Mouse (Mus musculus) ES-Bruce4 (cell line): ENCODE measurements around the gene Wdfy1. TPM values are rescaled to one million over a fixed set of nuclear protein-coding genes. Genes with fewer than 3 reads are reported as not detected.

ENCODE experiments used
- H3K27ac ChIP-seq: 2 replicates; pipeline ENCODE4 v1.5.1; 2012; ENCODE audit warnings: low read length, inconsistent platforms; ENCODE audit not compliant: insufficient read depth
- H3K27me3 ChIP-seq: 2 replicates; pipeline ENCODE4 v1.6.1; 2012; ENCODE audit warnings: mild to moderate bottlenecking, low read length, inconsistent platforms; ENCODE audit not compliant: control insufficient read depth, poor library complexity, insufficient read depth, severe bottlenecking
- H3K36me3 ChIP-seq: 2 replicates; pipeline ENCODE4 v1.6.1; 2012; ENCODE audit warnings: inconsistent platforms, mild to moderate bottlenecking, low read length, moderate library complexity; ENCODE audit not compliant: control insufficient read depth, poor library complexity, insufficient read depth, severe bottlenecking
- H3K4me1 ChIP-seq: one replicate; pipeline ENCODE4 v1.8.1; 2011; ENCODE audit warnings: low read length; ENCODE audit not compliant: control insufficient read depth, insufficient read depth
- H3K4me3 ChIP-seq: 2 replicates; pipeline ENCODE4 v1.5.1; 2011; ENCODE audit warnings: low read depth, mild to moderate bottlenecking, low read length
- H3K9ac ChIP-seq: 2 replicates; pipeline ENCODE4 v1.6.1; 2012; ENCODE audit warnings: low read depth, mild to moderate bottlenecking, inconsistent platforms; ENCODE audit not compliant: poor library complexity, severe bottlenecking
- H3K9me3 ChIP-seq: replicated peaks from 2 replicates; pipeline ENCODE4 v1.6.1; 2012; ENCODE audit warnings: mild to moderate bottlenecking, low read length, inconsistent platforms; ENCODE audit not compliant: control insufficient read depth, poor library complexity, insufficient read depth, severe bottlenecking
- CTCF ChIP-seq: IDR thresholded peaks from one replicate; pipeline ENCODE4 v1.8.1; 2011; ENCODE audit warnings: low read depth, low read length
- EP300 ChIP-seq: IDR thresholded peaks from 2 replicates; pipeline ENCODE4 v1.6.1; 2011; ENCODE audit warnings: low read depth, low read length; ENCODE audit not compliant: insufficient read depth
- POLR2A ChIP-seq: IDR thresholded peaks from one replicate; pipeline ENCODE4 v1.8.1; 2011; ENCODE audit warnings: low read length; ENCODE audit not compliant: insufficient read depth
- polyA plus RNA-seq: library from polyadenylated mRNA; stranded (reverse); fragments of >200 nt; gene quantifications from 2 replicates; pipeline ENCODE4 v1.2.4, GENCODE M21; 2011; ENCODE audit warnings: low read depth; ENCODE audit not compliant: missing spikeins, insufficient read depth, insufficient read length

The Wdfy1 gene
- polyA plus RNA-seq, 1 experiment = 23.0 TPM

DNA sequence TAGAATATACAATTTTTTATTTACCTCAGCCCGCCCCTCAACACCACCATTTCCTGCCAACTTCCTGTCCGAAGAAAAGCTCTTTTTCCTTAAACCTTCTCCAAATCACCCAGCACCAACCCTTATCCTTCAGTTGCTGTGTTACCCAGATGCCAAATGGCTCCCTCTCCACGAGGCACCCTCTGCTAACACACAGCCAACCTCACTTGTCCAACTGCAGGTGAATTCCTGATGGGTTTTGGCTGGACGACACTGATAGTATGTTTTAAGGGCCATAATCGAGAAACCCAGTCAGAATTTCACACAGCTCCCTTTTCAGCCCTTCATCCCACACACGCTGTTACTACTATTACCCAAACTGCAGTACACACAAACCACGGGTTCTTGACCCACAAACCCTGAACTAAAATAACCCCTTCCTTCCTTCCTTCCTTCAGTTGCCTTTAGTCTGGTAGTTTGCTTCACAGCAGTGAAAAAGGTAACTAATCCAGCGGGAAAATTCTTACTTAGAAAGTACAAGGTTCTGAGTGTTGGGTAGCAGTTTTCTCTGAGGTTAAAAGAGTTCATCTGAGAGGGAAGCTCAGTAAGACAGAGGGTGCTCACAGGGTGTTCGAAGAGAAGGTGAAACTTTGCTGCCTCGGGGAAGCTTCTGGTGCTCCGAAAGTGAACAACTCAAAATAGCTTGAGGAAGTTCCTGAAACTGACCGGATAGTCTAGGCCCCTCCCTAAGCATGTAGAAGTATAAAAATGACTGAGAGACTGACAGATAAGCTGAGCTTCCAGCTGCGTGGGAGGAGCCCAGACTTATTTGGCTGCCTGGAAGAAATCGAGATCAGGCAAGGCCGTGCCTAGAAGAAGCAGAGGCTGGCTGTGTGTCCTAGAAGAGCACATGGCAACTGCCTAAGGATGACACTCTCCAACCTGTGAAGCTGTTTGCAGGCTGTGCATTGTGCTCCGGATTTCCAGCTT lies 13.4 kb downstream of the Wdfy1 start:
- no peak overlapping the region for H3K4me3 ChIP-seq
- no peaks in the 10 kb centered on the region for H3K36me3 ChIP-seq
- no peaks in the 10 kb centered on the region for H3K9me3 ChIP-seq
- no peak for TF ChIP-seq POLR2A
- no peak for TF ChIP-seq EP300
- no peak for TF ChIP-seq CTCF
- H3K27ac ChIP-seq = no peak overlapping the region
- peaks cover 2% of the 10 kb centered on the region for H3K4me1 ChIP-seq
- no peaks in the 10 kb centered on the region for H3K27me3 ChIP-seq
- H3K9ac ChIP-seq = peak overlapping the region; percentile 42; the same call in 1 of the 2 replicates

DNA sequence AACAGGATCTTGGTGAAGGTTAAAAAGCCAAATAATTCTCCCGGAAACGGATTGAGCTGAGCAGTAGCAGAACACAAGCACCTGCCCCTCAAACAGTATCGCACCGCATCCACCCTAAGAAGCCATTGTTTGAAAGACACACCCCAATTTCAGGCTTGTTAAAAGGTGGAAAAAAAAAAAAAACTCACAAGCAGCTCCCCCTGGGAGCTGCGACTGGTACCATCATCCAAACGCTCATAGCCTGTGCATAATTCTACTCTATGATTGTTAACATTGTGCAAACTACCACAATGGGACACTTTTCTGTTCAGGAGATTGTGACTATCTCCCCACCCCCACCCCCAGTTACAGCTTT lies 14.0 kb downstream of the Wdfy1 start:
- Histone ChIP-seq H3K27ac (no peak overlapping the region), H3K9ac (peak overlapping the region; percentile 42; the same call in 1 of the 2 replicates), H3K27me3 (no peaks in the 10 kb centered on the region), H3K4me3 (peak overlapping the region; percentile 50), H3K4me1 (peaks cover 2% of the 10 kb centered on the region), H3K9me3 (no peaks in the 10 kb centered on the region), H3K36me3 (no peaks in the 10 kb centered on the region)
- no peak for TF ChIP-seq POLR2A
- no peak for TF ChIP-seq EP300
- TF ChIP-seq CTCF = no peak

DNA sequence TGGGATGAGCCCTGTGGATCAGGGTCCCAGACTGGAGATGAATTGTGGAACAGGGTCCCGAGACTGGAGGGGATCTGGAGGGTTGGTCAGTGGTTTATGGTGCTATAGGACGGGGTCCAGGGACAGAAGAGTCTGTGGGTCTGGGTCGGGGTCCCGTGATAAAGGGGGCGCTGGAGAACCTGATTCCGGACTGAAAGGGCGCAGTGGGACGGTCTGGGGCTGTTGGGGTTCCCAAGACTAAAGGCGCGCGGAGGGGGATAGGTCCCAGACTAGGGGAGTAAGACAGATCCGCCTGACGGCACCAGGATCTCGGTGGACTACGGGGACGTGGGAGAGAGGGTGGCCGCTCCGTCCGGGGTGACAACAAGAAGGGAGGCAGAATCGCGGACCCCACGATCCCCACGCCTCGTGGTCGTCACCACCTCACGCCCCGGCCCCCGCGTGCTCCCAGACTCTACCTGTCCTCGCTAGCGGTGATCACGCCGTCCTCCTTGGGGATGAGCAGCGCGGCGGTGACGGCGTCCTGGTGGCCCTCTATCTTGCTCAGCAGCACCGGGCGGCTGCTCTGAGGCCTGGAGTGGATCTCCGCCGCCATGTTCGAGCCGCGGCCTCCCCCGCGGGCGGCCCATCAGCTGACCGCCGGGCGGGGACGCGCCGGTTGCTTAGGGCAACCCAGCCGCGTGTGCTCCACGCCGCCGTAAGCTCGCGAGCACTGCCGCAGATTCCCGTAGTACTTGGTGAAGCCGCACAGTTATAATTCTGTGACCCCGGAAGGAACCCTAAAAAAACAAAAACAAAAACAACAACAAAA lies 14.6 kb downstream of the Wdfy1 start:
- peak overlapping the region; percentile 98 for H3K4me3 ChIP-seq
- H3K9ac ChIP-seq = peak overlapping the region; percentile 75
- no peaks in the 10 kb centered on the region for H3K36me3 ChIP-seq
- TF ChIP-seq POLR2A (no peak), EP300 (no peak), CTCF (no peak)
- peaks cover 2% of the 10 kb centered on the region for H3K4me1 ChIP-seq
- no peaks in the 10 kb centered on the region for H3K9me3 ChIP-seq
- H3K27me3 ChIP-seq = no peaks in the 10 kb centered on the region
- no peak overlapping the region for H3K27ac ChIP-seq

DNA sequence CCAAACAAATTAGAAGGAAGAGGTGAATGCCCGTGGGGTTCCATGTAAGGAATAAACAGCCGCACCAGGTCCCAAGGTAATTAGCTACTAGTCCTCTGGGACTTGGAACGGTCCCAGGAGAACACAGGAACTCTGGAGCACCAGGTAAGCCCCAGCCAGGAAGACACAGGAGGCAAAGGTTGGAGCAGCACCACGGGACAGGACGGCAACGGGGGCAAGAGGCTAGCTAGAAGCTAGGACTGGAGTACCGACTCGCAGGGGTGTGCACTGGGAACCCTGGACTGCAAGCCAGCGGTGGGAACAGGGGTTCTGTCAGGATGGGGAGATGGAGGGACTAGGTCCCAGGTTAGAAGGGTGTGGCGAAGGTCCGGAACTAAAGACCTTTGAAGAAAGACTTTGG lies 15.3 kb downstream of the Wdfy1 start:
- H3K27me3 ChIP-seq = no peaks in the 10 kb centered on the region
- H3K9ac ChIP-seq = peak overlapping the region; percentile 75
- no peaks in the 10 kb centered on the region for H3K36me3 ChIP-seq
- TF ChIP-seq EP300 (no peak), CTCF (no peak), POLR2A (no peak)
- no peaks in the 10 kb centered on the region for H3K9me3 ChIP-seq
- peak overlapping the region; percentile 98 for H3K4me3 ChIP-seq
- H3K27ac ChIP-seq = no peak overlapping the region
- peaks cover 2% of the 10 kb centered on the region for H3K4me1 ChIP-seq

DNA sequence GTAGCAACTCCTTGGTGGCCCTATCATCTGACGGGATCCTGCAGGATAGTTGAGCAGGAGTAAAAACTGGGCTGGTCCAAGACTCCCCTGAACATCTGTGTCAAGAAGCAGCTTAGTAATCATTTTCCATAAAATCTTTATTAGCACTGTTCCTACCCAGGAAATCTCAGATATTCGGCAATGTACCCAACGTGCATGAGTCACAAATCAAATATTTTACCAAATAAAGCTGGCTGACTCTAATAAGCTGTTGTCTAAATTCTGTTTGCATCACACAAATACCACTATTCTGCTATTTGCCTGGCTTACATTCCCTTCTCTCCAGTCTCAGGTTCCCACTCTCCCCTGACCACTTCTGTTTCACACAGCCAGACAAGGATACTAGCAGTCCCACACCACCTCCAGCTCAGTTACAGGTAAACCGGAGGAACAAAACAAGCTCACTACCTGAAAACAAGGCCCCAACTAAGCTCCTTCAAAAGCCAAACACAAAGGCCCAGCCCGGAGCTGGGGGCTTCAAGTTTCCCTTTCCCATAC lies 16.4 kb downstream of the Wdfy1 start:
- Histone ChIP-seq H3K27me3 (no peaks in the 10 kb centered on the region), H3K9me3 (no peaks in the 10 kb centered on the region), H3K27ac (no peak overlapping the region), H3K4me3 (no peak overlapping the region), H3K9ac (no peak overlapping the region), H3K4me1 (peaks cover 2% of the 10 kb centered on the region), H3K36me3 (no peaks in the 10 kb centered on the region)
- TF ChIP-seq CTCF = no peak

DNA sequence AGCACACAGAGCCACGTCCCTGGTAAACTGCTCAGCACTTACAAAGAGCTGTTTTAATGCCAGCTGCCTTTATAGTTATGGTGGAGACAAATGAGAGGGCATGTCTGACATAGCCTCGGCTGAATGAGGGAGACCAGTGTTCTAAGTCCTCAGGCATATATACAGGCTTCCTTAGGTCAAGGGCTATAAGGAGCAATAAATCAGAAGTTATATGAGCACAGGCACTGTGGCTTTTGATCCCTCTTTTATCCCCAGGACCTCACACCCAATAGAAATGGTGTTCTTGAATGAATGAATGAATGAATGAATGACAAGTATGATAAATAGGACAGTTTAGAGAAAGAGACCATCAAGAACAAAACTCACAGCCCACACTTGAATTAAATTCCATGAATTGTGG lies 16.9 kb downstream of the Wdfy1 start:
- H3K4me1 ChIP-seq = peaks cover 2% of the 10 kb centered on the region
- no peak overlapping the region for H3K9ac ChIP-seq
- TF ChIP-seq CTCF = no peak
- TF ChIP-seq POLR2A = no peak
- TF ChIP-seq EP300 = no peak
- H3K27me3 ChIP-seq = no peaks in the 10 kb centered on the region
- no peaks in the 10 kb centered on the region for H3K36me3 ChIP-seq
- H3K4me3 ChIP-seq = no peak overlapping the region
- no peak overlapping the region for H3K27ac ChIP-seq
- no peaks in the 10 kb centered on the region for H3K9me3 ChIP-seq
